ENCODE assay signal across 18 mouse cellular contexts in the genomic region with DNA sequence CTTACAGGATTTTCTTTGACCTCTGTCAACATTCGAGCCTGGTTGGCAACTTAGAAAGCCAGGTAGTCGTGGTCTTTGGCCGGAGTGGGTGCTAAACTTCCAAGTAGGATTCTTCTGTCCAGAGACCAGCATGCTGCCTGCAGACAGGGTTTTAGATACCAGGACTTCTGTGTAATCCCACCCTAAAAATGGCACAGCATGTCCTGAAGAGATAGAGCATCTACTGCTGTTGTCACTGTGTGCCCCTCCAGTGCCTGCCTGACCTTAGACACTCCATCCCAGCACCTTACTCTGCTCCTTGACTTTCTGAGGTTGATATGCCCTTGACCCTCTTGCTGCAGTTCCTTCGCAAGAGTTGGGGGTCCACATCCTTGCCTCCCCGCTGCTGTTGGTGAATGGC.
"Had no signal": no experiment of that assay in that cellular context is flagged by ENCODE, and none has a peak within 500 bp of the region (broad histone marks: within the 10 kb centered on the region; RNA-seq: fewer than 3 reads in every experiment).

No protein-coding gene starts in this region.

- H3K4me2 ChIP-seq: lung, embryonic 14.5 days; midbrain, embryonic 12.5 days; neural tube, embryonic 13.5 days; neural tube, embryonic 15.5 days had no signal

- H3K4me3 ChIP-seq: midbrain, embryonic 12.5 days; myocyte; neural tube, embryonic 13.5 days; neural tube, embryonic 15.5 days had no signal

- H3K9ac ChIP-seq: liver, embryonic 14.5 days; lung, embryonic 14.5 days; midbrain, embryonic 12.5 days; neural tube, embryonic 13.5 days; neural tube, embryonic 15.5 days had no signal

- H3K27me3 ChIP-seq: midbrain, embryonic 12.5 days; neural tube, embryonic 13.5 days; neural tube, embryonic 15.5 days had no signal

- DNase-seq: lung, adult 18-20 months; lung, embryonic 14.5 days; lung, postnatal 10 days; lung, postnatal 4 days; midbrain, embryonic 14.5 days; retina, postnatal 1 day; right cerebral cortex, adult 18-20 months; right cerebral cortex, postnatal 25 days; right cerebral cortex, postnatal 4 days; spleen, adult 18-20 months; thymus, adult 18-20 months; thymus, postnatal 14 days; thymus, postnatal 4 days had no signal

- H3K27ac ChIP-seq: liver, embryonic 14.5 days; midbrain, embryonic 12.5 days; neural tube, embryonic 13.5 days; neural tube, embryonic 15.5 days had no signal

- H3K36me3 ChIP-seq: midbrain, embryonic 12.5 days; neural tube, embryonic 13.5 days; neural tube, embryonic 15.5 days had no signal

- H3K9me3 ChIP-seq: midbrain, embryonic 12.5 days; neural tube, embryonic 13.5 days; neural tube, embryonic 15.5 days had no signal
